Mouse (Mus musculus): Measurements from ENCODE around the gene Glt28d2. TPM values are rescaled to one million over a fixed set of nuclear protein-coding genes. Genes with fewer than 3 reads are reported as not detected.
"Not testable (repeated sequence)": the region's sequence is repeated elsewhere in the genome, so short reads cannot be mapped to it uniquely, and the experiment has no call there.

Gene Glt28d2
- polyA plus RNA-seq, 1 experiment from 2014 or later: 0.14 TPM

DNA sequence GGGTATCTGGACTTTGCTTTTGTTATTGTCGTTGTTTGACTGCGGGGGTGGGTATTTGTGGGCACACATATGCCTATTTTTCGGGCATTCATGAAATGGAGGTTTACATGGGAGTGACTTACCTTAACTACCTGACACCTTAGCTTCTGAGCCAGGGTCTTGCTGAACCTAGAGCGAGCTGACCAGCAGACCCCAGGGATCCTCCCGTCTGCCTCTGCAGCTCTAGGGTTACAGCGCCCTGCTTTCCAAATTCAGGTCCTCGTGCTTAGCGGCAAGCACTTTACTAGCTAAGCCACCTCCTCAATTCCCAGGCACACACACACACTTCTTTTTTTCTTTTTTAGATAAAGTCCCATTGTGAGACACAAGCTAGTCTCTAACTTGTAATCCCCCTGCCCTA lies 36.0 kb upstream of the Glt28d2 start:
- ATAC-seq (ENCODE audit: low FRiP score) (no peak), DNase-seq (ENCODE audit: low spot score) (no peak)
- Histone ChIP-seq H3K4me2 (replicated peaks; ENCODE audit: low read depth, low read length) (no peak overlapping the region), H3K4me1 (replicated peaks; ENCODE audit: control insufficient read depth, insufficient read depth, low read length) (no peaks in the 10 kb centered on the region), H3K27ac (ENCODE audit: low read depth, low read length) (no peak overlapping the region), H3K9ac (ENCODE audit: low read depth, low read length) (no peak overlapping the region), H3K9me3 (ENCODE audit: control insufficient read depth, low read length) (no peaks in the 10 kb centered on the region), H3K4me3 (ENCODE audit: low read depth, low read length) (no peak overlapping the region), H3K36me3 (ENCODE audit: control insufficient read depth, insufficient read depth, low read length) (no peaks in the 10 kb centered on the region), H3K27me3 (ENCODE audit: control insufficient read depth, insufficient read depth, low read length) (no peaks in the 10 kb centered on the region)
- WGBS: 76% methylated on average over 8 of the region's 8 CpGs

DNA sequence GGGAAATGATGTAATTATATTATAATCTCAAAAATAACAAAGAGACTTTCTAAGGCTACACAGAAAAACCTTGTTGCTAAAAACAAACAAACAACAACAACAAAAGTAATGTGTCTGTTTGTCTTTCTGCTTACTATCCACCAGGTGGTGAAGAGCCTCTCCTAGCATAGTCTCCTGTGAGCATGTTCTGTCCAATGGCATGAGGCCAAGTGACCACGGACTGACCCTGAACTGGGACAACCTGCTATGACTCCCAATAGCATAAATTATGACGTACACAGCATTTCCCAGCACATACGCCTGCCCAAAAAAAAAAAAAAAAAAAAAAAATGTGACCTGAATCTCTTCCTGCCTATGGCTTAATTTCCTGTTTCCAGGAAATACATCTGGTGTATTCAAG lies 35.0 kb upstream of the Glt28d2 start:
- no peak overlapping the region for H3K9ac ChIP-seq (ENCODE audit: low read depth, low read length)
- H3K27ac ChIP-seq (ENCODE audit: low read depth, low read length): no peak overlapping the region
- no peaks in the 10 kb centered on the region for H3K4me1 ChIP-seq (replicated peaks; ENCODE audit: control insufficient read depth, insufficient read depth, low read length)
- DNase-seq (ENCODE audit: low spot score): no peak
- no peaks in the 10 kb centered on the region for H3K9me3 ChIP-seq (ENCODE audit: control insufficient read depth, low read length)
- H3K27me3 ChIP-seq (ENCODE audit: control insufficient read depth, insufficient read depth, low read length): no peaks in the 10 kb centered on the region
- no peak overlapping the region for H3K4me3 ChIP-seq (ENCODE audit: low read depth, low read length)
- H3K4me2 ChIP-seq (replicated peaks; ENCODE audit: low read depth, low read length): no peak overlapping the region
- no peak for ATAC-seq (ENCODE audit: low FRiP score)
- 85% methylated on average over 3 of the region's 3 CpGs for WGBS
- no peaks in the 10 kb centered on the region for H3K36me3 ChIP-seq (ENCODE audit: control insufficient read depth, insufficient read depth, low read length)

DNA sequence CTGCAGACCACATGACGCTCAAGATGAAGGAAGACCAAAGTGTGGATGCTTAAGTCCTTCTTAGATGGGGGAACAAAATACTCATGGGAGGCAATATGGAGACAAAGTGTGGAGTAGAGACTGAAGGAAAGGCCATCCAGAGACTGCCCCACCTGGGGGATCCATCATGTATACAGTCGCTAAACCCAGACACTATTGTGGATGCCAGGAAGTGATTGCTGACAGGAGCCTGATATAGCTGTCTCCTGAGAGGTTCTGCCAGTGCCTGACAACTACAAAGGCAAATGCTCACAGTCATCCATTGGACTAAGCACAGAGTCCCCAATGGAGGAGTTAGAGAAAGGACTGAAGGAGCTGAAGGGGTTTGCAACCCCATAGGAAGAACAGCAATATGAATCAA lies 33.4 kb upstream of the Glt28d2 start:
- H3K4me1 ChIP-seq (replicated peaks; ENCODE audit: control insufficient read depth, insufficient read depth, low read length); H3K4me2 ChIP-seq (replicated peaks; ENCODE audit: low read depth, low read length); H3K9ac ChIP-seq (ENCODE audit: low read depth, low read length); H3K27ac ChIP-seq (ENCODE audit: low read depth, low read length); ATAC-seq (ENCODE audit: low FRiP score); H3K9me3 ChIP-seq (ENCODE audit: control insufficient read depth, low read length); DNase-seq (ENCODE audit: low spot score); H3K27me3 ChIP-seq (ENCODE audit: control insufficient read depth, insufficient read depth, low read length); H3K36me3 ChIP-seq (ENCODE audit: control insufficient read depth, insufficient read depth, low read length); H3K4me3 ChIP-seq (ENCODE audit: low read depth, low read length): not testable (repeated sequence)
- WGBS: 98% methylated on average over 2 of the region's 2 CpGs

DNA sequence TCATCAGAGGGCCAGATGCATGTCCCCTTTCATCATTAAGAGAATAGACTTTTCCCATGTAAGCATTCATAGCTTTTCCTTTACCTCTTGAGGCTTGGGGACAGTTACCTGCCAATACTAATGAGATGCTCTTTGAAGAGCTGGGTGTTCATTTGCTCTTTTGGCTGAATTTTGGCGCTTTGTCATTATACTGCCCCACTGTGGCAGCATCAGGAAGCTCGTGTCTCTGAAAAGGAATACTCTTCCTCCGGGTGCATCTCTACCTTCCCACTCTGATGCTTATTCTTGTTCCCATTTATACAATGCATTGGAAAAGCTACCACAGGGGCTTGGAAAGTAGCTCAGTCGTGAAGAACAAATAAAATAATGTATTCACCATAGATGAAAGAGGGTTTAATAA lies 30.3 kb upstream of the Glt28d2 start:
- Histone ChIP-seq H3K36me3 (ENCODE audit: control insufficient read depth, insufficient read depth, low read length) (no peaks in the 10 kb centered on the region), H3K9me3 (ENCODE audit: control insufficient read depth, low read length) (no peaks in the 10 kb centered on the region), H3K4me3 (ENCODE audit: low read depth, low read length) (no peak overlapping the region), H3K27ac (ENCODE audit: low read depth, low read length) (no peak overlapping the region), H3K4me1 (replicated peaks; ENCODE audit: control insufficient read depth, insufficient read depth, low read length) (no peaks in the 10 kb centered on the region), H3K4me2 (replicated peaks; ENCODE audit: low read depth, low read length) (no peak overlapping the region), H3K9ac (ENCODE audit: low read depth, low read length) (no peak overlapping the region), H3K27me3 (ENCODE audit: control insufficient read depth, insufficient read depth, low read length) (no peaks in the 10 kb centered on the region)
- DNase-seq (ENCODE audit: low spot score): peak; percentile 46
- ATAC-seq (ENCODE audit: low FRiP score): no peak
- 17% methylated on average over 4 of the region's 4 CpGs for WGBS

DNA sequence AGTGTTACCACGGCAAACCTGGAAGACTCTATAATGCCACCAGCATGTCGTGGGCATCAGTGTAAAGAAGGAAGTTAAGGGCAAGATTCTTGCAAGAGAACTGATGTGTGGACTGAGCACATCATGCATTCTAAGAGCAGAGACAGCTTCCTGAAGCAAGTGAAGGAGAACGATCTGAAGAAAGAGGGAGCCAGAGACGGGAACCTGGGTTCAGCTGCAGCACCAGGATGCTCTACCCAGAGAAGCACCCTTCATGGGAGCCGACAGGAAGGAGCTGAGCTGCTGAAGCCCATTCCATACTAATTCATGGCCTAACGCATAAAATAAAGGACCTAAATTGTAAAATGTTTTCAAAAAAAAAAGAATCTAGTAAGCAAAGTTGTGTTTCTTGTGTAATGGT lies 27.5 kb upstream of the Glt28d2 start:
- DNase-seq (ENCODE audit: low spot score) (no peak), ATAC-seq (ENCODE audit: low FRiP score) (no peak)
- H3K36me3 ChIP-seq (ENCODE audit: control insufficient read depth, insufficient read depth, low read length): no peaks in the 10 kb centered on the region
- no peak overlapping the region for H3K4me2 ChIP-seq (replicated peaks; ENCODE audit: low read depth, low read length)
- H3K9me3 ChIP-seq (ENCODE audit: control insufficient read depth, low read length): no peaks in the 10 kb centered on the region
- no peaks in the 10 kb centered on the region for H3K4me1 ChIP-seq (replicated peaks; ENCODE audit: control insufficient read depth, insufficient read depth, low read length)
- 88% methylated on average over 6 of the region's 6 CpGs for WGBS
- no peak overlapping the region for H3K4me3 ChIP-seq (ENCODE audit: low read depth, low read length)
- no peaks in the 10 kb centered on the region for H3K27me3 ChIP-seq (ENCODE audit: control insufficient read depth, insufficient read depth, low read length)
- H3K27ac ChIP-seq (ENCODE audit: low read depth, low read length): no peak overlapping the region
- H3K9ac ChIP-seq (ENCODE audit: low read depth, low read length): no peak overlapping the region

DNA sequence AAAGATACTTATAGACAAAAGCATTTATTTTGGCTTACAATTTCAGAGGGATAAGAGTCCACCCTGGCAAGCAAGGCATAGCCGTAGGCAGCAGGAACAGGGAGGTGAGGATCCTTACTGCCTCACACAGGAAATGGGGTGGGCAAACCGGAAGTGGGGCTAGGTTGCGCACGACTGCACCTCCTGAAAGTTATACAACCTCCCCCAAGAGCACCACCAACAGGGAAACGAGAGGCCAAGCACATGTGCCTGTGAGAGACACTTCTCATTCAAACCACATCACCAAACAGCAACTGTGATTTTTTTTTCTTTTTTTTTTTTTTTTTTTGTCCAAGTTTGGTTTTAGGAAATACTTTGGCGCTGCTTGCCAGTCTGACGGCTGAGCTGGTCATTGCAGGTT lies 19.8 kb upstream of the Glt28d2 start:
- no peaks in the 10 kb centered on the region for H3K36me3 ChIP-seq (ENCODE audit: control insufficient read depth, insufficient read depth, low read length)
- DNase-seq (ENCODE audit: low spot score) (no peak), ATAC-seq (ENCODE audit: low FRiP score) (no peak)
- no peaks in the 10 kb centered on the region for H3K27me3 ChIP-seq (ENCODE audit: control insufficient read depth, insufficient read depth, low read length)
- 61% methylated on average over 7 of the region's 7 CpGs for WGBS
- no peaks in the 10 kb centered on the region for H3K4me1 ChIP-seq (replicated peaks; ENCODE audit: control insufficient read depth, insufficient read depth, low read length)
- no peak overlapping the region for H3K9ac ChIP-seq (ENCODE audit: low read depth, low read length)
- no peak overlapping the region for H3K27ac ChIP-seq (ENCODE audit: low read depth, low read length)
- H3K4me2 ChIP-seq (replicated peaks; ENCODE audit: low read depth, low read length): no peak overlapping the region
- H3K4me3 ChIP-seq (ENCODE audit: low read depth, low read length): no peak overlapping the region
- no peaks in the 10 kb centered on the region for H3K9me3 ChIP-seq (ENCODE audit: control insufficient read depth, low read length)

DNA sequence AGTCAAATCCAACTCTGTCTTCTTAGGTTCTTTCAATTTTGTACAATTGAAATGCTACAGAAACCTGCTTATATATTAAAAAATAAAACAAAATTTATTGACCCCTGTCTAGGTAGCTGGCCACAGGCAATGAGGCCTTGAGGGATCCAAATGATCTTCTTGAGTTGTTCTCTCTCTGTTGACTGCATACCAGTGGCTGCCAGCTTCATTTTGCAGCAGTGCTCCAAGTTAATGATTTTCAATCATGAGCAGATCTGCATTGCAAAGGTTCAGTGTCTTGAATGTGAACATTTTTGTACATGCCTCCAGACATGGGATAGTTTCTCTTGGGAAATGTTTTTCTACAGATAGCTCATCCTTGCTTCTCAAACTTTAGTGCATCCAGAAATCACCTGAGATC lies 17.1 kb upstream of the Glt28d2 start:
- DNase-seq (ENCODE audit: low spot score) (no peak), ATAC-seq (ENCODE audit: low FRiP score) (no peak)
- Histone ChIP-seq H3K9ac (ENCODE audit: low read depth, low read length) (no peak overlapping the region), H3K4me3 (ENCODE audit: low read depth, low read length) (no peak overlapping the region), H3K4me1 (replicated peaks; ENCODE audit: control insufficient read depth, insufficient read depth, low read length) (no peaks in the 10 kb centered on the region), H3K4me2 (replicated peaks; ENCODE audit: low read depth, low read length) (no peak overlapping the region), H3K9me3 (ENCODE audit: control insufficient read depth, low read length) (no peaks in the 10 kb centered on the region), H3K27me3 (ENCODE audit: control insufficient read depth, insufficient read depth, low read length) (no peaks in the 10 kb centered on the region), H3K36me3 (ENCODE audit: control insufficient read depth, insufficient read depth, low read length) (no peaks in the 10 kb centered on the region), H3K27ac (ENCODE audit: low read depth, low read length) (no peak overlapping the region)

DNA sequence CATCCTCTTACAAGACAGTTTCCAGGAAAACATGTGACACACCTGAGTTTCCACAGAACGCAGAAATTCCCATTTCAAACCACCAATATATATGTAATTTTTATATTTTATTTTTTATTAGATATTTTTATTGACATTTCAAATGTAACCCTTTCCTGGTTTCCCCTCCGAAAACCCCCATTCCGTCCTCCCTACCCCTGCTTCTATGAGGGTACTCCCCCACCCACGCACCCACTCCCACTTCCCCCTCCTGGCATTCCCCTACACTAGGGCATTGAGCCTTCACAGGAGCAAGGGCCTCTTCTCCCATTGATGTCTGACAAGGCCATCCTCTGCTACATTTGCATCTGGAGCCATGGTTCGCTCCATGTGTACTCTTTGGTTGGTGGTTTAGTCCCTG lies 7.7 kb upstream of the Glt28d2 start:
- Histone ChIP-seq H3K4me2 (replicated peaks; ENCODE audit: low read depth, low read length) (no peak overlapping the region), H3K4me3 (ENCODE audit: low read depth, low read length) (no peak overlapping the region), H3K36me3 (ENCODE audit: control insufficient read depth, insufficient read depth, low read length) (no peaks in the 10 kb centered on the region), H3K9ac (ENCODE audit: low read depth, low read length) (no peak overlapping the region), H3K9me3 (ENCODE audit: control insufficient read depth, low read length) (no peaks in the 10 kb centered on the region), H3K27ac (ENCODE audit: low read depth, low read length) (no peak overlapping the region), H3K4me1 (replicated peaks; ENCODE audit: control insufficient read depth, insufficient read depth, low read length) (no peaks in the 10 kb centered on the region), H3K27me3 (ENCODE audit: control insufficient read depth, insufficient read depth, low read length) (no peaks in the 10 kb centered on the region)
- DNase-seq (ENCODE audit: low spot score): no peak
- ATAC-seq (ENCODE audit: low FRiP score): no peak
- whole genome bisulfite sequencing: 89% methylated on average over 5 of the region's 5 CpGs

DNA sequence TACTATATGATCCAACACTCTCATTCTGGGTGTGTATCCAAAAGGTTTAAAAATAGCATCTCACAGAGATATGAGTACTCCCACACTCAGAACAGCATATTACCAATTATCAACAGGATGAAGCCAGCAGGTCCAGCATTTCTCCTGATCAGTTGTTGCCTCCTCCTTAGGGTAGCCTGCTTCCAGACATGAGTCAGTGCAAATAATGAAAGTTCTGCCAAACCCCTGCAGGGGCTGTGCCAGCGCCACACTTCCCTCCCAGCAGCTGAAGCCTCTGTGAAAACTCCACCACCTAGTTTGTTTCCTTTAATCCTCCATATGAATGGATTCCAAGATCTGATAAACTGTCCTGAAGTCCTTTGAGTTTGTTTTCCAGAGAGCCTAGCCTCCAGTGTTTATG lies 4.3 kb upstream of the Glt28d2 start:
- Histone ChIP-seq H3K9me3 (ENCODE audit: control insufficient read depth, low read length) (no peaks in the 10 kb centered on the region), H3K4me2 (replicated peaks; ENCODE audit: low read depth, low read length) (no peak overlapping the region), H3K9ac (ENCODE audit: low read depth, low read length) (no peak overlapping the region), H3K4me1 (replicated peaks; ENCODE audit: control insufficient read depth, insufficient read depth, low read length) (0 out of 2 replicates have a peak, but pooled peaks cover 2% of the 10 kb centered on the region), H3K27me3 (ENCODE audit: control insufficient read depth, insufficient read depth, low read length) (peaks cover 4% of the 10 kb centered on the region), H3K36me3 (ENCODE audit: control insufficient read depth, insufficient read depth, low read length) (no peaks in the 10 kb centered on the region), H3K4me3 (ENCODE audit: low read depth, low read length) (no peak overlapping the region), H3K27ac (ENCODE audit: low read depth, low read length) (no peak overlapping the region)
- WGBS: 71% methylated on average over 1 of the region's 1 CpGs
- DNase-seq (ENCODE audit: low spot score) (no peak), ATAC-seq (ENCODE audit: low FRiP score) (no peak)
